Mouse (Mus musculus): ENCODE measurements around the gene Lgr4. TPM values are rescaled to one million over a fixed set of nuclear protein-coding genes. Genes with fewer than 3 reads are reported as not detected.

Gene Lgr4
- total RNA-seq, 2 experiments from 2014 or later: 24.8 to 25.4 TPM

GRCm38 (mm10) chr2:109949519-109949918, 32.1 kb downstream of the Lgr4 start:
- no peak for DNase-seq (ENCODE audit: low spot score in 2 of 2)

- DNase-seq (ENCODE audit: low spot score in 2 of 2): no peak
Measured at GRCm38 (mm10) chr2:109950311-109950710, 32.9 kb downstream of the Lgr4 start.

GRCm38 (mm10) chr2:109951050-109951449, 33.6 kb downstream of the Lgr4 start:
- no peak for DNase-seq (ENCODE audit: low spot score in 2 of 2)

GRCm38 (mm10) chr2:109953048-109953717, 35.7 kb downstream of the Lgr4 start:
- DNase-seq (ENCODE audit: low spot score in 2 of 2): no peak

- DNase-seq (ENCODE audit: low spot score in 2 of 2): no peak
Measured at GRCm38 (mm10) chr2:109953893-109954292, 36.4 kb downstream of the Lgr4 start.

GRCm38 (mm10) chr2:109955060-109955459, 37.6 kb downstream of the Lgr4 start:
- no peak for DNase-seq (ENCODE audit: low spot score in 2 of 2)

GRCm38 (mm10) chr2:109955910-109956309, 38.5 kb downstream of the Lgr4 start:
- DNase-seq (ENCODE audit: low spot score in 2 of 2): no peak

- DNase-seq (ENCODE audit: low spot score in 2 of 2): no peak
Measured at GRCm38 (mm10) chr2:109956785-109957184, 39.3 kb downstream of the Lgr4 start.

GRCm38 (mm10) chr2:109958692-109959406, 41.4 kb downstream of the Lgr4 start:
- DNase-seq (ENCODE audit: low spot score in 2 of 2): no peak

GRCm38 (mm10) chr2:109959407-109960075, 42.1 kb downstream of the Lgr4 start:
- DNase-seq (ENCODE audit: low spot score in 2 of 2): no peak

GRCm38 (mm10) chr2:109960246-109960645, 42.8 kb downstream of the Lgr4 start:
- no peak for DNase-seq (ENCODE audit: low spot score in 2 of 2)

- DNase-seq (ENCODE audit: low spot score in 2 of 2): no peak
Measured at GRCm38 (mm10) chr2:109961174-109961573, 43.7 kb downstream of the Lgr4 start.

GRCm38 (mm10) chr2:109963591-109964258, 46.3 kb downstream of the Lgr4 start:
- no peak for DNase-seq (ENCODE audit: low spot score in 2 of 2)

GRCm38 (mm10) chr2:109965753-109966420, 48.4 kb downstream of the Lgr4 start:
- DNase-seq (ENCODE audit: low spot score in 2 of 2): no peak

GRCm38 (mm10) chr2:109966863-109967262, 49.4 kb downstream of the Lgr4 start:
- no peak for DNase-seq (ENCODE audit: low spot score in 2 of 2)

- DNase-seq (ENCODE audit: low spot score in 2 of 2): no peak
Measured at GRCm38 (mm10) chr2:109969381-109969780, 51.9 kb downstream of the Lgr4 start.

- DNase-seq (ENCODE audit: low spot score in 2 of 2): no peak
Measured at GRCm38 (mm10) chr2:109969926-109970532, 52.6 kb downstream of the Lgr4 start.

- DNase-seq (ENCODE audit: low spot score in 2 of 2): no peak
Measured at GRCm38 (mm10) chr2:109970744-109971410, 53.4 kb downstream of the Lgr4 start.

- DNase-seq (ENCODE audit: low spot score in 2 of 2): no peak
Measured at GRCm38 (mm10) chr2:109972310-109972709, 54.9 kb downstream of the Lgr4 start.

GRCm38 (mm10) chr2:109972922-109973321, 55.5 kb downstream of the Lgr4 start:
- no peak for DNase-seq (ENCODE audit: low spot score in 2 of 2)

Measured in layer of hippocampus, postnatal 10 days (tissue).